Mouse (Mus musculus) cortical plate, adult 2 months (tissue): ENCODE results near the gene Tmem63b. TPM values are rescaled to one million over a fixed set of nuclear protein-coding genes. Genes with fewer than 3 reads are reported as not detected.
A peak's percentile ranks its signal among the peaks of the same experiment; 100 is the strongest.

Source experiments
- H3K27ac ChIP-seq: fragments of 200-500 bp; 2 replicates; pipeline ENCODE4 v1.5.1; 2012; ENCODE audit warnings: low read length, control low read depth, inconsistent platforms; ENCODE audit not compliant: insufficient read depth
- H3K4me1 ChIP-seq: fragments of 200-500 bp; 2 replicates; pipeline ENCODE4 v1.6.1; 2011; ENCODE audit warnings: low read length; ENCODE audit not compliant: control insufficient read depth, insufficient read depth
- H3K4me3 ChIP-seq: fragments of 200-500 bp; 2 replicates; pipeline ENCODE4 v1.5.1; 2011; ENCODE audit warnings: mild to moderate bottlenecking, low read length, control low read depth; ENCODE audit not compliant: insufficient read depth
- CTCF ChIP-seq: fragments of 200-500 bp; IDR thresholded peaks from 2 replicates; pipeline ENCODE4 v1.5.1; 2011; ENCODE audit warnings: mild to moderate bottlenecking, control low read depth, low read length; ENCODE audit not compliant: insufficient read depth; ENCODE audit errors: extremely low read depth
- POLR2A ChIP-seq: fragments of 200-500 bp; IDR thresholded peaks from 2 replicates; pipeline ENCODE4 v1.6.1; 2011; ENCODE audit warnings: mild to moderate bottlenecking, low read length, control low read depth; ENCODE audit not compliant: insufficient read depth; ENCODE audit errors: extremely low read depth
- polyA plus RNA-seq: library from polyadenylated mRNA; depleted of rRNA; stranded (reverse); fragments of >200 nt; gene quantifications from 2 replicates; pipeline ENCODE4 v1.2.3, GENCODE M21; 2012

Gene Tmem63b
- polyA plus RNA-seq, 1 experiment: 206 TPM

- TF ChIP-seq CTCF: peak; percentile 75
- TF ChIP-seq POLR2A: no peak
- no peaks in the 10 kb centered on the region for H3K4me1 ChIP-seq
- no peak overlapping the region for H3K27ac ChIP-seq
- H3K4me3 ChIP-seq: no peak overlapping the region
Observed at GRCm38 (mm10) chr17:45663106-45663919, 23.4 kb downstream of the Tmem63b start.

DNA sequence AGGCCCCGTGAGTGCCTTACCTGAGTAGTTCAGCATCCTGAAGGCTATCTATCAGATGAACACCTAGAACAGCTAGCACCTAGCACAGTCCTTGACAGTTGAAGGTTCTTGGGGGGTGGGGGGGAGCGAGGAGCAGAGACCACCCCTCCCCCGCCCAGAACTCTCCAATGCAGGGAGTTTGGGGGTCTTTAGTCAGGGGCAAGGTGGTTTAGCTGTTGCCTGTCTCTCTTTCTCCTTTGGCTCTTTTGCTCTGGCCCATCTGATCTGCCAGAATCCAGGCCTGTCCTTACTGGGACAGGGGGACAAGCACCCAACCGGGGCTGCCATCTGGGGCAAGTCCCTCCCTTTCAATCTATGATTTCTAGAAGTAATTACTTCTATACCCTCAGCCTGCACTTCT, 27.5 kb downstream of the Tmem63b start, which contains the start of gene Capn11:
Gene Capn11, minus strand, starts transcription at position 101 of the 400 bp plus-strand sequence.
- H3K4me3 ChIP-seq: no peak within 1 kb of the TSS
- TF ChIP-seq CTCF: no peak
- no peak for TF ChIP-seq POLR2A
- H3K27ac ChIP-seq: no peak within 1 kb of the TSS
- no peaks in the 10 kb centered on the region for H3K4me1 ChIP-seq

- Histone ChIP-seq H3K27ac (no peak overlapping the region), H3K4me1 (no peaks in the 10 kb centered on the region), H3K4me3 (no peak overlapping the region)
- TF ChIP-seq POLR2A (no peak), CTCF (0 out of 2 replicates have a peak, but pooled peaks have one; percentile 27)
Observed at GRCm38 (mm10) chr17:45655820-45656219, 30.9 kb downstream of the Tmem63b start.

- no peak overlapping the region for H3K27ac ChIP-seq
- TF ChIP-seq CTCF: no peak
- TF ChIP-seq POLR2A: no peak
- no peaks in the 10 kb centered on the region for H3K4me1 ChIP-seq
- H3K4me3 ChIP-seq: no peak overlapping the region
Observed at GRCm38 (mm10) chr17:45653233-45653632, 33.5 kb downstream of the Tmem63b start.

DNA sequence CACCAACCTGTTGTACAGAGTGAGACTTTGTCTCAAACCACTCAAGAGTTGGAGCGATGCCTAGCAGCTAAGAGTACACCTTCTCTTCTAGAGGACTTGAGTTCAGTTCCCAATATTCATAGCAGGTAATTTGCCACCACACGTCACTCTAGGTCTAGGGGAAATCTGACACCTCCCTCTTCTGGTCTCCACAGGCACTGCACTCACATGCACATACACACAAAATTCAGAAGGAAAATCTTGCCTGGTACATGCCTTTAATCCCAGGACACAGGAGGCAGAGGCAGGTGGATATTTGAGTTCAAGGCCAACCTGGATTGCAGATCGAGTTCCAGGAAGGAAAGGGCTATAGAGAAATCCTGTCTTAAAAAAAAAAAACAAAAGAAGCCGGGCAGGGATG, 42.5 kb downstream of the Tmem63b start:
- Histone ChIP-seq H3K4me3 (no peak overlapping the region), H3K4me1 (no peaks in the 10 kb centered on the region), H3K27ac (no peak overlapping the region)
- no peak for TF ChIP-seq CTCF
- no peak for TF ChIP-seq POLR2A

DNA sequence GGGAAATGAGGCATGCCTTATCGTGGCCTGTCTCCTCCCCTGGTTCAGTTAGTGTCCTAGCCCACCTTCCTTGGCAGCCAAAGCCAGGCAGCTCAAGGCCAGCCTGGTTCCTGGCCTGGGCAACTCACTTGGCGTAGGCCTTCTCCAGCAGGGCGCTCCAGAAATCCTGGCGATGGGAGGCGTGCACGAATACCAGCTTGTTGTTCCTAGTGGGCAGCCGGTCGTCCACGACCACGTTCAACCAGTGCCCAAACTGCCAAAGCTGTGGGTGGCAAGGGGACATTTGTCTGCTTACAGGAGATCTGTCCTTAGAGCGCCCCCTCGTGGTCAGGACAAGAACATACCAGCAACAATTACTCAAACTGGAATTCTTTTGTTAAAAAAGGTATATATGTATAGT, 44.0 kb downstream of the Tmem63b start:
- TF ChIP-seq CTCF (peak; percentile 83), POLR2A (no peak)
- Histone ChIP-seq H3K27ac (no peak overlapping the region), H3K4me3 (no peak overlapping the region), H3K4me1 (no peaks in the 10 kb centered on the region)

DNA sequence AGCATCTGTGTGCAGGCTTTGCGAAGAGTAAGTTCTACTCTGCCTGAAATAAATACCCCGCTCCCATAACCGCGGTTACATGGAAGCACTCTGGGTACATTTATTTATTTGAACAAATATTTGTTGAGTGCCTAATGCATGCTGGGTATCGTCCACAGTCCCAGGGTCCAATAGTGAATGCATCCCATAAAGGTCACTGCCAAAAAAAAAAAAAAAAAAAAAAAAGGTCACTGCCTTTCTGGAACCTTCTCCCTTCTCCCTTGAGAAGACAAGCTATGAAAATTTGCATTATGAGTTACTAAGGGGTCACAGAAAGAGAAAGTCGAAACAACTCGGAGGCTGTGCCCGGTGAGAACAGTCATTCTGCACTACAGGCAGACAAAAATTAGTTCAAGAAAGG, 44.7 kb downstream of the Tmem63b start:
- H3K4me1 ChIP-seq: no peaks in the 10 kb centered on the region
- TF ChIP-seq POLR2A (no peak), CTCF (no peak)
- no peak overlapping the region for H3K27ac ChIP-seq
- no peak overlapping the region for H3K4me3 ChIP-seq

GRCm38 (mm10) chr17:45638596-45639295, 48.0 kb downstream of the Tmem63b start:
- H3K4me3 ChIP-seq: no peak overlapping the region
- H3K4me1 ChIP-seq: no peaks in the 10 kb centered on the region
- no peak for TF ChIP-seq CTCF
- no peak for TF ChIP-seq POLR2A
- H3K27ac ChIP-seq: no peak overlapping the region

DNA sequence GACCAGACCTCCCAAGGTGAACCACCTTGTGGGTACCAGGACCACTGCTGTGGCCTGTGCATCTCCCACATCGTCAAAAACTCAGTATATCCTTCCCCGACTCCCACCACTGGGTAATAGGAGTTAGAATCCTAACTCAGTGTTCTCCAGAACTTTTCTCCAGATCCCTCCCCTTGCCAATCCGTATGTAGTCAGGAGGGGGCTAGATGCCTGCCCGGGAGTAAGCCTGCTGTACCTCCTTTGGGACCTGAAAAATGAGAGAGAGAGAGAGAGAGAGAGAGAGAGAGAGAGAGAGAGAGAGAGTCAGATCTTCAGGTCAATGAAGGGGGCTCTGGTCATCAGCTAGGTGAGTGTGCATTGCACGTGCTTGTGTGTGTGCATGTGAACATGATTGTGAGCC, 52.7 kb downstream of the Tmem63b start:
- H3K27ac ChIP-seq: no peak overlapping the region
- H3K4me1 ChIP-seq: peaks cover 2% of the 10 kb centered on the region; the same call in 1 of the 2 replicates
- TF ChIP-seq CTCF: no peak
- no peak for TF ChIP-seq POLR2A
- H3K4me3 ChIP-seq: no peak overlapping the region

- no peak overlapping the region for H3K4me3 ChIP-seq
- peaks cover 2% of the 10 kb centered on the region; the same call in 1 of the 2 replicates for H3K4me1 ChIP-seq
- no peak overlapping the region for H3K27ac ChIP-seq
- TF ChIP-seq CTCF (no peak), POLR2A (no peak)
Observed at GRCm38 (mm10) chr17:45631940-45632339, 54.8 kb downstream of the Tmem63b start.

DNA sequence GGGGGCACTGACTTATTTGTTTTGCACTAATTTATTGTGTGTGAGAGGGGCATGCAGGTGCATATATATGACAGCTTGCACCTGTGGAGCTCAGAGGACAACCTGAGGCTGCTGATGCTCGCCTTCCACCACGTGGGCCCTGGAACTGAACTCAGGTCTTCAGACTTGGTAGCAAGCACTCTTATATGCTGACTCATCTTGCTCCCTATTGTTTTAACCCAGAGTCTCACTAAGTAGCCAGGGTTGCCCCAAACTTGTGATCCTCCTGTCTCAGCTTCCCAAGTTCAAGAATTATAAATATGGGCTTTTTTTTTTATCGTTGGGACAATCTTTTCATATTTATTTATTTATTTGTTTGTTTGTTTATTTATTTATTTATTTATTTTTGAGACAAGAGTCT, 55.7 kb downstream of the Tmem63b start:
- no peak overlapping the region for H3K4me3 ChIP-seq
- no peak for TF ChIP-seq CTCF
- no peak for TF ChIP-seq POLR2A
- peaks cover 2% of the 10 kb centered on the region; the same call in 1 of the 2 replicates for H3K4me1 ChIP-seq
- no peak overlapping the region for H3K27ac ChIP-seq
